Mouse (Mus musculus): ENCODE measurements around the gene Mmaa.

DNA sequence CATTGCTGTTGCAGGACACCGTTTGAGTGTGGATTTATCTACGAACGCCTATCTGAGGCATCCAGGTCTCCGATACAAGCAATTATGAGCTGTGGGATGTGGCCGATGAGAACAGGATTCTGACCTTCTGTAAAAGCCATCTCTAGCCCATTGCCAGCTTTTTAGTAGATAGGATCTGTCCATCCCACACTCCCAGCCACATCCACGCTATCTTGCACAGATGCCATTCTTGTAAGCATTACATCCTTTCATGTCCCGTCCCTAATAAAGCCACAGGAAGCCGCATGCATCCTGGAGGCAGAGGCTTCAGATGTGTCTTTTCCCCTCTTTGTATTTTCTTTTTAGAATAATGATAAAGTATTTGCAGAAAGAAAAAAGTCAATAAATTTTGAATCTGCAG is 46.5 kb upstream of the Mmaa start:
- TF ChIP-seq GATA1 (IDR thresholded peaks at IDR 0.05; ENCODE audit: borderline replicate concordance, low read length), result no peak
- TF ChIP-seq FLI1 (IDR thresholded peaks at IDR 0.05; ENCODE audit: low read length), result no peak

All from megakaryocyte, embryonic 14.5 days (primary cell).